Mouse (Mus musculus): ENCODE data around the gene Gipc2. TPM values are rescaled to one million over a fixed set of nuclear protein-coding genes. Genes with fewer than 3 reads are reported as not detected.

Gene Gipc2
- polyA plus RNA-seq, 1 experiment from 2014 or later = 4.1 TPM

DNA sequence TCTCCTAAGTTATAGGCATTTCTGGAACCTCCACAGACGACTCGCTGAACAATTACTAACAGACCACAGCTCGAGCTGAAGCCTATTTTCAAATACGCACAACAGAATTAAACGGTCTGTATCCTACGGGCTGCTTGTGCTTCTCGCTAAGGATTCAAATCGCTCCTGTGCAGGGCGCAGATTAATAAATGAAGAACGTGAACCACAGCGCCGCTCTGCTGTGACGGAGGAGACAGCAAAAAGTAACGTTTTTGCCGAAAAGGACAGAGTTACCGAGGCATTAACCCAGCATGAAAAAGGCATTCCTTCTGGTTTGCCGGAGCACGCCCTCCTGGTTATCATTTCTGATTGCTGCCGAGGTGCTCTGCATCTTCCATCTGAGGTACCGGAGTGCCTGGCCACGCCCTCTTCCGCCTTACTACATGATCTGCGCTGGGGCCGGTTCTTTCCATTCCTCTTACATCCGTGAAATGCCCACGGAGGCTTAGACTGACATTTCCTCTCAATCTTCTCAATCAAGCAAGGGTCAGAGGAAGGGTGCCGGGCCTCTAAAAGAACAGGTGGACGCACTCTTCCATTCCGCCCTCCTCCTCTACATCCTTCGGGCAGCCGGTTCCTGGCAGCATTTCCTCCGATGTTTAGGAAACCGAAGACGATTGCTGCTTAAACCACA lies 73.5 kb downstream of the Gipc2 start:
- H3K27ac ChIP-seq (ENCODE audit: low read length) = no peak overlapping the region
- peak; percentile 32; the same call in 1 of the 2 replicates for ATAC-seq
- H3K4me3 ChIP-seq (replicated peaks; ENCODE audit: low read length) = peak overlapping the region; percentile 45
- WGBS = 52% methylated on average over 34 of the region's 34 CpGs
- H3K36me3 ChIP-seq (ENCODE audit: control insufficient read depth, insufficient read depth) = no peaks in the 10 kb centered on the region
- no peaks in the 10 kb centered on the region for H3K4me1 ChIP-seq (replicated peaks; ENCODE audit: control insufficient read depth, insufficient read depth, low read length)
- H3K27me3 ChIP-seq (replicated peaks; ENCODE audit: control insufficient read depth, insufficient read depth, low read length) = no peaks in the 10 kb centered on the region
- H3K4me2 ChIP-seq (ENCODE audit: low read length) = peak overlapping the region; percentile 54
- no peaks in the 10 kb centered on the region for H3K9me3 ChIP-seq (ENCODE audit: control insufficient read depth, low read length)
- H3K9ac ChIP-seq (replicated peaks; ENCODE audit: low read depth, low read length) = peak overlapping the region; percentile 44

DNA sequence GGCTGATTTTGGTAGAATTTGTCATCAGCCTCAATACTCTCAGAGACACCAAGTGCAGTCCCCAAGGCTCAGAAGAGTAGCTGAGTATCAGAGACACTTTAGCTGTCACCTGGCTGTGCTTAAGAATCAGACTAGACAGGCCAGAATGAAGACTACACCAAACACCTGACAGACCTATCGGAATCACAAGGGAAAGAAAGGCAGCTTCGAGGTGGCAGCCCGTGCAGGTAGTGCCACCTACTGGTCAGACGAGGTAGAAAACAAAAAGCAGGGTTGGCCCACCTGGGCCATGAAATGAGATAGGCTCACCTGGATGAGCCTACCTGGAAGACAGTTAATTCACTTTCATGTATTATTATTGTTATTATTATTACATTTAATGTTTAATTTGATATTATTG lies 76.9 kb downstream of the Gipc2 start:
- peak; percentile 44 for ATAC-seq
- 2% methylated on average over 4 of the region's 4 CpGs for WGBS
- H3K9ac ChIP-seq (replicated peaks; ENCODE audit: low read depth, low read length) = no peak overlapping the region
- no peak overlapping the region for H3K4me3 ChIP-seq (replicated peaks; ENCODE audit: low read length)
- H3K27me3 ChIP-seq (replicated peaks; ENCODE audit: control insufficient read depth, insufficient read depth, low read length) = no peaks in the 10 kb centered on the region
- H3K9me3 ChIP-seq (ENCODE audit: control insufficient read depth, low read length) = no peaks in the 10 kb centered on the region
- H3K36me3 ChIP-seq (ENCODE audit: control insufficient read depth, insufficient read depth) = no peaks in the 10 kb centered on the region
- no peaks in the 10 kb centered on the region for H3K4me1 ChIP-seq (replicated peaks; ENCODE audit: control insufficient read depth, insufficient read depth, low read length)
- H3K4me2 ChIP-seq (ENCODE audit: low read length) = no peak overlapping the region
- H3K27ac ChIP-seq (ENCODE audit: low read length) = no peak overlapping the region

GRCm38 (mm10) chr3:152081381-152081780 lies 84.6 kb downstream of the Gipc2 start:
- Histone ChIP-seq H3K27ac (ENCODE audit: low read length) (no peak overlapping the region), H3K4me1 (replicated peaks; ENCODE audit: control insufficient read depth, insufficient read depth, low read length) (no peaks in the 10 kb centered on the region), H3K9me3 (ENCODE audit: control insufficient read depth, low read length) (no peaks in the 10 kb centered on the region), H3K4me3 (replicated peaks; ENCODE audit: low read length) (no peak overlapping the region), H3K36me3 (ENCODE audit: control insufficient read depth, insufficient read depth) (no peaks in the 10 kb centered on the region), H3K4me2 (ENCODE audit: low read length) (no peak overlapping the region), H3K27me3 (replicated peaks; ENCODE audit: control insufficient read depth, insufficient read depth, low read length) (no peaks in the 10 kb centered on the region), H3K9ac (replicated peaks; ENCODE audit: low read depth, low read length) (no peak overlapping the region)
- 92% methylated on average over 3 of the region's 3 CpGs for WGBS
- ATAC-seq = no peak

GRCm38 (mm10) chr3:152076088-152076487 lies 89.9 kb downstream of the Gipc2 start:
- no peak overlapping the region for H3K4me2 ChIP-seq (ENCODE audit: low read length)
- WGBS = 90% methylated on average over 7 of the region's 7 CpGs
- no peaks in the 10 kb centered on the region for H3K9me3 ChIP-seq (ENCODE audit: control insufficient read depth, low read length)
- no peak overlapping the region for H3K4me3 ChIP-seq (replicated peaks; ENCODE audit: low read length)
- no peak overlapping the region for H3K9ac ChIP-seq (replicated peaks; ENCODE audit: low read depth, low read length)
- no peaks in the 10 kb centered on the region for H3K27me3 ChIP-seq (replicated peaks; ENCODE audit: control insufficient read depth, insufficient read depth, low read length)
- no peaks in the 10 kb centered on the region for H3K4me1 ChIP-seq (replicated peaks; ENCODE audit: control insufficient read depth, insufficient read depth, low read length)
- no peak overlapping the region for H3K27ac ChIP-seq (ENCODE audit: low read length)
- H3K36me3 ChIP-seq (ENCODE audit: control insufficient read depth, insufficient read depth) = no peaks in the 10 kb centered on the region
- no peak for ATAC-seq

- Histone ChIP-seq H3K4me3 (replicated peaks; ENCODE audit: low read length) (no peak overlapping the region), H3K27me3 (replicated peaks; ENCODE audit: control insufficient read depth, insufficient read depth, low read length) (no peaks in the 10 kb centered on the region), H3K9ac (replicated peaks; ENCODE audit: low read depth, low read length) (no peak overlapping the region), H3K4me1 (replicated peaks; ENCODE audit: control insufficient read depth, insufficient read depth, low read length) (no peaks in the 10 kb centered on the region), H3K9me3 (ENCODE audit: control insufficient read depth, low read length) (no peaks in the 10 kb centered on the region), H3K36me3 (ENCODE audit: control insufficient read depth, insufficient read depth) (no peaks in the 10 kb centered on the region), H3K27ac (ENCODE audit: low read length) (no peak overlapping the region), H3K4me2 (ENCODE audit: low read length) (no peak overlapping the region)
- no peak for ATAC-seq
- 80% methylated on average over 2 of the region's 2 CpGs for WGBS
Measured at GRCm38 (mm10) chr3:152069001-152069400, 97.0 kb downstream of the Gipc2 start.

DNA sequence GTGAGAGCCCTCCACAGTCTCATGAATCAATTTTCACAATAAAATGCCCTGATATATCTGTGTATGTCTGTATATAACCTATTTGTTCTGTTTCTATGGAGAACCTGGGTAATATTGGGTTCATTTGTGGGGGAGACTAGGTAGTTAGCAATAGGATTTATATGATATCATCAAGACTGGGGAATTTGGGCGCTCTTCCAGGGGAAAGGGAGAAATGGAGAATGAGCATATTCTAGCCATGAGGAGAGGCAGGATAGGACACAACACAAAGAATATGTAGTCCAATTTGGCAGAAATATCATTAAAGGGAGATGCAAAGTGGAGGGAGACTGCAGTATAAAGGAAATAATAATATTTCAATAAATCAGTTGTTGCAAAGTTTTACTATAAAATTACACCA lies 97.7 kb downstream of the Gipc2 start:
- no peak for ATAC-seq
- no peaks in the 10 kb centered on the region for H3K36me3 ChIP-seq (ENCODE audit: control insufficient read depth, insufficient read depth)
- no peak overlapping the region for H3K4me3 ChIP-seq (replicated peaks; ENCODE audit: low read length)
- H3K27ac ChIP-seq (ENCODE audit: low read length) = no peak overlapping the region
- H3K27me3 ChIP-seq (replicated peaks; ENCODE audit: control insufficient read depth, insufficient read depth, low read length) = no peaks in the 10 kb centered on the region
- H3K9ac ChIP-seq (replicated peaks; ENCODE audit: low read depth, low read length) = no peak overlapping the region
- no peaks in the 10 kb centered on the region for H3K4me1 ChIP-seq (replicated peaks; ENCODE audit: control insufficient read depth, insufficient read depth, low read length)
- 94% methylated on average over 1 of the region's 1 CpGs for WGBS
- no peaks in the 10 kb centered on the region for H3K9me3 ChIP-seq (ENCODE audit: control insufficient read depth, low read length)
- no peak overlapping the region for H3K4me2 ChIP-seq (ENCODE audit: low read length)

- H3K4me1 ChIP-seq (replicated peaks; ENCODE audit: control insufficient read depth, insufficient read depth, low read length) = no peaks in the 10 kb centered on the region
- peak overlapping the region; percentile 33 for H3K4me2 ChIP-seq (ENCODE audit: low read length)
- H3K9me3 ChIP-seq (ENCODE audit: control insufficient read depth, low read length) = no peaks in the 10 kb centered on the region
- no peak overlapping the region; the same call in 1 of the 2 replicates for H3K4me3 ChIP-seq (replicated peaks; ENCODE audit: low read length)
- 0 out of 2 replicates have a peak, but pooled peaks have one; percentile 33 for ATAC-seq
- no peak overlapping the region for H3K9ac ChIP-seq (replicated peaks; ENCODE audit: low read depth, low read length)
- H3K36me3 ChIP-seq (ENCODE audit: control insufficient read depth, insufficient read depth) = no peaks in the 10 kb centered on the region
- no peak overlapping the region for H3K27ac ChIP-seq (ENCODE audit: low read length)
- H3K27me3 ChIP-seq (replicated peaks; ENCODE audit: control insufficient read depth, insufficient read depth, low read length) = no peaks in the 10 kb centered on the region
- WGBS = 36% methylated on average over 13 of the region's 13 CpGs
Measured at GRCm38 (mm10) chr3:152066696-152067095, 99.3 kb downstream of the Gipc2 start.

DNA sequence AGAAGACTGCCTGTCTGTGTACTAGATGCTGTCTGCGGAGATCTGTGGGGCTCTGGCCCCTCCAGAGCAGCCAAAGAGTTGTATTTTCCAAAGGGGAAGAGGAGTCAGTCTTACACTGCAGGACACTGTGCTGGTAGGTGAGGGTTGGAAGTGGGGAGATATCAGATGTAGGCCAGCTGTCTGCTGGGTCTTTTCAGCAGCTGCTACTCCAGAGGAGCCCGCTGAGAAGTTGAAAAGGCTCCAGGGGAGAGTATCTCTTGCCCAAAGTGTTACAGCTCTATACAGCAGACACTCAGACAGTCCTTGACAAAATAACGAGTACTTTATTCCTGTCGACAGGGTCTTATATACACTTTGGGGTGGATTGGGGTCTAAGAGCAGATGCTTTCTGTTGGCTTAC lies 100.2 kb downstream of the Gipc2 start:
- Histone ChIP-seq H3K36me3 (ENCODE audit: control insufficient read depth, insufficient read depth) (no peaks in the 10 kb centered on the region), H3K27ac (ENCODE audit: low read length) (no peak overlapping the region), H3K27me3 (replicated peaks; ENCODE audit: control insufficient read depth, insufficient read depth, low read length) (no peaks in the 10 kb centered on the region), H3K4me1 (replicated peaks; ENCODE audit: control insufficient read depth, insufficient read depth, low read length) (no peaks in the 10 kb centered on the region), H3K4me3 (replicated peaks; ENCODE audit: low read length) (no peak overlapping the region), H3K9me3 (ENCODE audit: control insufficient read depth, low read length) (no peaks in the 10 kb centered on the region), H3K9ac (replicated peaks; ENCODE audit: low read depth, low read length) (no peak overlapping the region), H3K4me2 (ENCODE audit: low read length) (no peak overlapping the region)
- no peak for ATAC-seq
- WGBS = 60% methylated on average over 4 of the region's 4 CpGs

GRCm38 (mm10) chr3:152064166-152064565 lies 101.9 kb downstream of the Gipc2 start:
- 70% methylated on average over 2 of the region's 2 CpGs for WGBS
- H3K27ac ChIP-seq (ENCODE audit: low read length) = no peak overlapping the region
- H3K4me2 ChIP-seq (ENCODE audit: low read length) = no peak overlapping the region
- no peaks in the 10 kb centered on the region for H3K4me1 ChIP-seq (replicated peaks; ENCODE audit: control insufficient read depth, insufficient read depth, low read length)
- ATAC-seq = no peak
- no peaks in the 10 kb centered on the region for H3K9me3 ChIP-seq (ENCODE audit: control insufficient read depth, low read length)
- H3K27me3 ChIP-seq (replicated peaks; ENCODE audit: control insufficient read depth, insufficient read depth, low read length) = no peaks in the 10 kb centered on the region
- H3K9ac ChIP-seq (replicated peaks; ENCODE audit: low read depth, low read length) = no peak overlapping the region
- no peaks in the 10 kb centered on the region for H3K36me3 ChIP-seq (ENCODE audit: control insufficient read depth, insufficient read depth)
- no peak overlapping the region for H3K4me3 ChIP-seq (replicated peaks; ENCODE audit: low read length)

DNA sequence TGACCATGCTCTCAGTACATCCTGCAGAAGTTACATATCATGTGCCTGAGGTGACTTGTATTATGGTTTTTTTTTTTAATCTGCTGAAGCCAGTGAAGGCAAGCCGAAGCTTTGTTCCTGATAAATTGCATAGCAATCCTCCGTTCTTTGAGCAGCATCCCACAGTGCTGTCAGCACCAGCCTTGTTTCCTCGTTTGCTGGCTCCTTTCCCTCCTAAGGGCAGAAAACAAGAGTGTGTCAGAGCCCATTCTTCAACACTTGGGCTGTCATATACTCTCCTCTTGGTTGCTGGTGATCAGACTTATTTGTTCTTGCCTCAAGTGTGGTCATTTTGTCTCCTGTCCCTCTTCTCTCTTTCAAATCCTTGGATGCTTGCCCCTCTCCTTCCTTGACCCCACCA lies 103.2 kb downstream of the Gipc2 start:
- no peak overlapping the region for H3K4me2 ChIP-seq (ENCODE audit: low read length)
- H3K36me3 ChIP-seq (ENCODE audit: control insufficient read depth, insufficient read depth) = no peaks in the 10 kb centered on the region
- H3K27me3 ChIP-seq (replicated peaks; ENCODE audit: control insufficient read depth, insufficient read depth, low read length) = no peaks in the 10 kb centered on the region
- H3K9ac ChIP-seq (replicated peaks; ENCODE audit: low read depth, low read length) = no peak overlapping the region
- no peaks in the 10 kb centered on the region for H3K4me1 ChIP-seq (replicated peaks; ENCODE audit: control insufficient read depth, insufficient read depth, low read length)
- ATAC-seq = no peak
- no peak overlapping the region for H3K4me3 ChIP-seq (replicated peaks; ENCODE audit: low read length)
- 60% methylated on average over 3 of the region's 3 CpGs for WGBS
- no peak overlapping the region for H3K27ac ChIP-seq (ENCODE audit: low read length)
- H3K9me3 ChIP-seq (ENCODE audit: control insufficient read depth, low read length) = no peaks in the 10 kb centered on the region
